Mouse (Mus musculus): ENCODE results near the gene Mospd3.

GRCm38 (mm10) chr5:137628498-137629305, 27.8 kb upstream of the Mospd3 start, which contains the start of the genes Fbxo24, Lrch4 and Gm20605:
- TF ChIP-seq ZNF384 (IDR thresholded peaks at IDR 0.05; ENCODE audit: low read depth, low read length) (no peak), ZC3H11A (IDR thresholded peaks at IDR 0.05; ENCODE audit: borderline replicate concordance, low read depth, low read length) (no peak), MAFK (IDR thresholded peaks at IDR 0.05; ENCODE audit: insufficient read depth, low read depth, low read length) (no peak), HCFC1 (IDR thresholded peaks at IDR 0.05; ENCODE audit: borderline replicate concordance, insufficient read depth, low read length) (peak; percentile 72)

All from ES-E14 (cell line).